Mouse (Mus musculus) small intestine, adult 2 months (tissue): ENCODE data around the gene Slc47a1.
A peak's percentile ranks its signal among the peaks of the same experiment; 100 is the strongest.

ENCODE experiments used
- CTCF ChIP-seq: fragments of 200-500 bp; IDR thresholded peaks from 2 replicates; pipeline ENCODE4 v1.5.1; 2012; ENCODE audit warnings: low read depth, mild to moderate bottlenecking, control low read depth, inconsistent platforms, low read length, moderate library complexity, mixed read lengths; ENCODE audit not compliant: insufficient replicate concordance, insufficient read length; ENCODE audit errors: extremely low read depth
- POLR2A ChIP-seq: fragments of 200-500 bp; IDR thresholded peaks from 2 replicates; pipeline ENCODE4 v1.6.1; 2012; ENCODE audit warnings: low read depth, mild to moderate bottlenecking, control low read depth, inconsistent platforms, low read length, moderate library complexity

DNA sequence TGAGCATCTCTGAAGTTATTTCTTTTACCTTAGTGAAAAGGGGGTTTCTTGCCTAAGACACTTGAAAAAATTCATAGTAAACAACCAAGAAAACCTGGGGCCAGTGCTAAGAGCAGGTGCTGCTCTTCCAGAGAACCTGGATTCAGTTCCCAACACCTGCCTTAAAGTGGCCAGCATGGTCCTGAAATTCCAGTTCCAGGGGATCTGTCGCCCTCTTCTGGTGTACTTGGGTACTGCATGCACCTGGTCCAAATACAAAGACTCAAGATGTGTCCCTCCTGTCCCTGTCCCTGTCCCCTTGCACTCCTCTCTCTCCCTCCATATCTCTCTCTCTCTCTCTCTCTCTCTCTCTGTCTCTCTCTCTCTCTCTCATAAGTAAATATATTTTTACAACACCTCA is 32.0 kb upstream of the Slc47a1 start:
- TF ChIP-seq POLR2A (no peak), CTCF (peak; percentile 93; the same call in 1 of the 2 replicates)
